Mouse (Mus musculus): ENCODE measurements around the gene Adat2.

The Adat2 gene

GRCm38 (mm10) chr10:13596866-13597265 is 44.2 kb downstream of the Adat2 start:
- no peak for DNase-seq

GRCm38 (mm10) chr10:13597491-13597890 is 44.8 kb downstream of the Adat2 start:
- no peak for DNase-seq

- no peak for DNase-seq
These were observed 48.2 kb downstream of the Adat2 start for GRCm38 (mm10) chr10:13600926-13601325.
